Mouse (Mus musculus) MEL-GATA-1-ER (cell line): ENCODE measurements around the gene A830018L16Rik.
"Not testable (repeated sequence)": the region's sequence is repeated elsewhere in the genome, so short reads cannot be mapped to it uniquely, and the experiment has no call there.

Experiments
- DNase-seq: peaks from one replicate; pipeline ENCODE4 v3.0.0-alpha.2; 2012; ENCODE audit warnings: low read depth; ENCODE audit errors: extremely low read depth

A830018L16Rik gene

DNA sequence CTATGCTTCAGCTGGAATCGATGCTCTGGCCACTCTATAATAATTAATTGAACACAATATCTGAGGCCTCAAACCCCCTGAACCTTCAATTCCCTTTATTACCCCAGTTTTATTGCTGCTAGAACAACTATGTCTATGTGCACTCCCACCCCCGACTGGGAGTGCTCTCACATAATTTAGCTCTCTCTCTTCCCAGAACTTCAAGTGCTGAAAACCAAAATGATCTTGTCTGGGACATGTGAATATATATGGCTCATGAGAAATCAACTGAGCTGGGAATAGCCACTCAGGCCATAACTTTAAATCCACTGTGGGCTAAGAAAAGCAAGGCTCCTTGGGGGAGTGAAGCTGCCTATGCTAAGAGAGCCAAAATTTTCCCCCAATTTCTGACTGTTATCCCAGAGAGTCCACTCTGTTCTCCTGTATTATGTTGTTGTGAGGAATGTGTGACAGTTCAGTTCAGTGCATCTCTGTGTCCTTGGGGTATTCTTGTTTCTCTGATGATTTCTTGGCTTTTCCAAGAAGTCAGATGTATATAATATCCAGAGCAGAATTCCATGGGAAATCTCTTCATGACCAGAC, 582.5 kb downstream of the A830018L16Rik start:
- DNase-seq, result no peak

DNA sequence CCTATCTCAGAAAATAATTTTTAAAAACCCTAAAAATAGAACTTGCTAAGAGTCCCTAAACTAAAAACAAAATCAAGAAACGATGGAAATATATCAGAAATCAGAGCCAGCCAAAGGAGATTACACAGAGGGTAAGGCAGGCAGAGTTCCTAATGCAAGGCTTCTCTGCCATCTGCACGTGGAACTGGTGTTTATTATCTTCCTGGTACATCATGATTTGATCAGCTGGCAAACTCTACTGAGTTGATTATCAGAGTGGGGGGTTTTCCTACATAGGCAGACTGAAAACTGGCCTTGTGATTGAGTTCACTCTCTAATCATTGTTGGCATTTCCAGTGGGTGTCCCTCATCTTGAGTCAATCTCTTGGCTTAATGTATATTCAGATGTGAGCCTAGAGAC, 583.7 kb downstream of the A830018L16Rik start:
- no peak for DNase-seq

DNA sequence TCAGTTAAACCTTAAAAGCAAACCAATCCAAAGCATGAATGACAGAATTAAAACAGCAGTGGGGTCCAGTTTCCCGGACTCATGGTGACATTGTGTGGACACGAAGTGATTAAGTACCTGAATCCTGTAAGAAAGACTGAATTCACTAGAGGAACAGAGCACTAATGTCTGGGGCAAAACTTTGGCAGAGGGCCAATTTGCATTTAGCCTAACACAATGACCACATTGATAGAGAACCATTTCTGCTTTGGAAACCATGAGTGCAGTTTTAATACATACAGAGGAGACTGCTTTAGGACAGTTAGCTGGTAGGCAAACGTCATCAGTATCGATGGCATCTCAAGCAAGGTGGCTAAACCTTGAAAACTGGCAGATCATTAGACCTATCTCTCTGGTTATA, 586.7 kb downstream of the A830018L16Rik start:
- DNase-seq, result no peak

DNA sequence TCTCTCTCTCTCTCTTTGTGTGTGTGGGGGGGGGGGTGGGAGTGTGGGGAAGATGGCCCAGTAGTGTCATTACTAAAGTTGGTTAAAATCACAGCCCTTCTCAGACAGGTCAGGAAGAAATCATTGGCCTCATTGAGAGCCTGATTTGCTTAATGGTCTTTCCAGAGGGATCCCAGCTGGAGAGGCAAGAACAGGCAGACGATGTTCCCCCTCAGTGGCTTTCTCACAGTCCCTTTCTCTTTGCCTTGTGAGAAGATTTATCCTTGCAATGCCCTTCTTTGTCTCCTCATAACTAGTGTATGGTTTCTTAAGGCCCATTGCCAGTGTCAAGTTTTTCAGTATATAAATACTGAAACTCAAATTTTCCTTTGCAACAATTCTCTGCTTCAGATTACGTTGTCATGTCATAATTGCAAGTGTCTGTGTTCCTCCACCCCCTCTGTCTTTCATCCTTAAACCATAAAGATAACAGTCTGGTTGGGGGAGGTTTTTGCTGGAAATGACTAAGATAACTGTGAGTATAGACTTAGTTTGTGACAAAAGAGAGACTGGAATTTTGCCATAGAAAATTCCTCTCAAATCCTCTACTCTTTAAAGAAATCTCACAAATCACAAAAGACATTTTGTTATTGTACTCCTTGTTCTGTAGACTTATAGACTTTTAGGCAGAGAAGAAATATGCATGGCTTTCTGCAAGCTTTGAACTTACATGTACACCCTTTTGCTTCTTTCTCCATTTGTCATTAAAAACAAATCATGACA, 595.1 kb downstream of the A830018L16Rik start:
- DNase-seq, result no peak

DNA sequence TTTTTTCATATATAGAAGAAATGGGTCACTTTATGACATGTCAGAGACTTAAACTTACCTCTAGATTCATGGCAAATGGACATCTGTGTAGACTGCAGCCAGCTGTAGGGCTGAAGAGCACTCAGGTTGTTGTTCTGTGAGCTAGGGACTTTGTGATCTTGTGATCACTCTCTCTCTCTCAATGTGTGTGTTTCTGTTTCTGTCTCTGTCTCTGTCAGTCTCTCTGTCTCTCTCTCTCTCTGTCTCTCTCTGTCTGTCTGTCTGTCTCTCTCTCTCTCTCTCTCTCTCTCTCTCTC, 595.6 kb downstream of the A830018L16Rik start:
- DNase-seq, result no peak

DNA sequence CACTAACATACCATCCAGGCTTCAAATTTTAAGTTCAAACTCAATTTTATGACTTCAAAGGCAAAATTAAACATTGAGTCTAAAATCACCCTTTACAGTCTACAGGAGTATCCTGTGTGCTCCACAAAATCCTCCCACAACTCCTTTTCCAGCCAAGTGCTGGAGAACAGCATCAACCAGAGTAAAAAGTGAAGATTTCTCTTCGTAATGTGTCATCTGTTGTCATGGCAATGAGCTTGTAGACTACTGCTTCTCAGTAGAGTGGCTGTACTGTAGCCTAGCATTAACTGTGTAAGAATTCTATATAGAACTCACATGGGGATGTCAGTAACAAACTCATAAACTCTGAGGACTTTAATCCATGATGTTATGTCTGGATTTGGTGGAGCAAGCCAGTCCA, 596.7 kb downstream of the A830018L16Rik start:
- no peak for DNase-seq

DNA sequence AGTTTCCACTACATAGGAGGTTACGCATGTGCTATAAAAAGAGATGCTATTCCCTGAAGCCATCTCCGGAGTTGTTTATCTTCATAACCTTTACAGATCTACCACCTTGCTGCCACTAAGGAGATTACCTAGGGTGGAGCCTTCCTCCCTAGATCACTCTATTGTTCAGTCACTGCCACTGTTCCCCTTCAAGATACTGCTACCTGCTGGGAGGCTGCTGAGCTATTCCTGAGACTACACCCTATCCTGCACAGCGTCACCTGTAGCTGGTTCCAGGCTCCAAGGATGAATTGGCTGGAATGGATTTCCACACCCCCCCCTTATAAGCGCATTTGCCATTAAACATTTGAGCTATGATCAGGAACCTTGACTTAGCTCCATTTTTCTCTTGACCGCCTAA, 606.7 kb downstream of the A830018L16Rik start:
- DNase-seq, result not testable (repeated sequence)
